Mouse (Mus musculus) right cerebral cortex, adult 18-20 months (tissue): ENCODE measurements around the gene Abca7.
"Not testable (repeated sequence)": the region's sequence is repeated elsewhere in the genome, so short reads cannot be mapped to it uniquely, and the experiment has no call there.

Experiments used
- DNase-seq: peaks from one replicate; pipeline ENCODE4 v3.0.0; 2022; ENCODE audit warnings: mixed read lengths

Abca7 gene

DNA sequence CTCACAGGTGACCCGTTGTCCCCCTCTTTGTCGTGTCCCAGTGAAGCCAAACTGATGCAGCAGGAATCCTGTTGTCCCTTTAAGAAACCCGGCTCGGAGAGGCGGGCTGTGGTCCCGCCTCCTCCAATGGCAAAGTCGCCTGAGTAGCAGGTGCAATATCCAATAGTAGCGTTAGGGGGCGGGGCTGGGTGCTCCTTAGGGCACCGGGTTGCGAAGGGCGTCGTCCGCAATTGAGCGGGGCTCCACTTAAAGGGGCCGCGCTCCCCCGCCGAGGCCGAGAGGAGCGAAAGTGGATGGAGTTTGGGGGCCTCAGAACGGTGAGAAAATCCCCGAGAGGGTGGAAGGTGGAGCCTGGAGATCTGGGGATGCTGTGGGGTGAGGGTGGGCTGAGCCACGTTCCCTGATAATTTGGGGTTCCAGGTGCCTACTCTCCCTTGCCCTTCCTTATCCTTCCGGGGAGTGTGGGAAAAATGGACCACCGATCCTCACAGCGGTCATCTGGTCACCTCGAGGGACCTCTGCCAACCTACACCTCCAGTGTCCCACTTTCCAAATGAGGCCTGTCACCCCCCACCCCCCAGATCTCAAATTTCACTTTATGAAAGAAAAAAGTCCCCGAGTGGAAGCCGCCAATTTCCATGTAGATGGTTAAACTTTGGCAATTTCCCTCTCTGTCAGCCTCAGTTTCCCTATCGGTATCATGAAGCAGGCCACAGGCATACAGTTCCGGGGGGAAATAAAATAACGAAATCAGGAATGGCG lies at the start of gene Abca7:
Abca7 (plus strand) TSS at position 223 of the 762 bp plus-strand sequence.
- peak; percentile 94 for DNase-seq

- no peak for DNase-seq
Measured at GRCm38 (mm10) chr10:79946752-79947322, 49.5 kb upstream of the Abca7 start.

- no peak for DNase-seq
Measured at GRCm38 (mm10) chr10:79947502-79947901, 48.8 kb upstream of the Abca7 start.

GRCm38 (mm10) chr10:79949873-79950272 lies 46.4 kb upstream of the Abca7 start:
- no peak for DNase-seq

DNA sequence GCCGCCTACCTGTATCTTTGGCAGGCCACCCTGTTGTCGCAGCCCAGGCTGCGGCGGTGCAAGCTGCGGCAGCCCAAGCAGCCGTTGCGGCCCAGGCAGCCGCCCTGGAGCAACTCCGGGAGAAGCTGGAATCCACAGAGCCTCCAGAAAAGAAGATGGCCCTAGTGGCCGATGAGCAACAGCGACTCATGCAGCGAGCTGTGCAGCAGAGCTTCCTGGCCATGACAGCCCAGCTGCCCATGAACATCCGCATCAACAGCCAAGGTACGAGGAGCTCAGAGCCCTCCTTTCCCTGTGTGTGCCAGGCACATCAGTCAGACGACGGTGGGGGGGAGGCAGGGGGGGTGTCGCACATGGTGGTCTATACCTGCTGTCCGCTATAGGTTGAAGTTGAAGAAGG lies 45.6 kb upstream of the Abca7 start:
- no peak for DNase-seq

- DNase-seq = no peak
Measured at GRCm38 (mm10) chr10:79953946-79954345, 42.3 kb upstream of the Abca7 start.

DNA sequence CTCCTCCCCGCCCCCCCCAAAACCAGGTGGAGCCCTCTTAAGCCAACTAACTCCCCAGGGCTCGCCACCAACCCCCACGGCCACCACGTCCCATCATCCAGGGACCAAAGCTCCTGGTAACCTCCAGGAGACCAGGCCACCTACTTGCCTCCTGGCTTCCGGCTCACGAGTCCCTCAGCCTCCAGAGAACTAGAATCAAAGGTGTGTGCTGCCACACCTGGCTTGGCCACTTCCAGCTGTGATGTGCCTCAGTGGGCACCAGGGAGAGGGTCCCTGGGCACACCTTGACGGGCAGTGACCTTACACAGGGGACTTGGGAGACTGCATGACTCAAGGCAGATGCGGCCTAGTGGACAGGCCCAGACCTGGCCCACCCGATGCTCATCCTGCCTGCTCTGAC lies 40.6 kb upstream of the Abca7 start:
- DNase-seq = no peak

DNA sequence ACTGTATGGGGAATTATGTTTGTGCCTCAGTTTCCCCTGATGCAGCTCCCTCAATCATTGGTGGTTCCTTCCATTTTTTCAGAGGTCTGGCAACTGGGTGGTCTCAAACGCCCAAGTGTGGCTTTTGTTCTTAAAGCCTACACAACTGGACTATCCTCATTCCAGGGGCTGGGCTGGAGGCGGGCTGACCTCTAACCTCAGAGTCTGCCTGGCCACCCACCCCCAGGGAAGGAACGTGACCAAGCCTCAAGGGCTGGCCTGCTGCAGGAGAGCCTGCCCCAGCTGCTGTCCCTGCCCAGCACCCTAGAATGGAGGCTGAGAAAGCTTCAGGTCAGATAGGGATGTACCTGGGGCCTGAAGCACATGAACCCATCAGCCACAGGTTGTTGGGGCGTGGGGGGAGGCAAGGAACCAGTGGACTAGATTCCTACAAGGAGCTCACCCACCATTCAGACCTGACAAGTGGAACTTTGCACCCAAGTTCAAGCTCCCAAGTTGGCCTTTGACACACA lies 39.6 kb upstream of the Abca7 start:
- DNase-seq = no peak

- DNase-seq = peak; percentile 68
Measured at GRCm38 (mm10) chr10:79958140-79958816, 38.0 kb upstream of the Abca7 start.

GRCm38 (mm10) chr10:79959412-79959811 lies 36.9 kb upstream of the Abca7 start:
- not testable (repeated sequence) for DNase-seq

GRCm38 (mm10) chr10:79959847-79960601 lies 36.3 kb upstream of the Abca7 start, which contains the start of gene Wdr18:
TSS of gene Wdr18 (plus strand) at chr10:79960152.
- peak; percentile 99 for DNase-seq

DNA sequence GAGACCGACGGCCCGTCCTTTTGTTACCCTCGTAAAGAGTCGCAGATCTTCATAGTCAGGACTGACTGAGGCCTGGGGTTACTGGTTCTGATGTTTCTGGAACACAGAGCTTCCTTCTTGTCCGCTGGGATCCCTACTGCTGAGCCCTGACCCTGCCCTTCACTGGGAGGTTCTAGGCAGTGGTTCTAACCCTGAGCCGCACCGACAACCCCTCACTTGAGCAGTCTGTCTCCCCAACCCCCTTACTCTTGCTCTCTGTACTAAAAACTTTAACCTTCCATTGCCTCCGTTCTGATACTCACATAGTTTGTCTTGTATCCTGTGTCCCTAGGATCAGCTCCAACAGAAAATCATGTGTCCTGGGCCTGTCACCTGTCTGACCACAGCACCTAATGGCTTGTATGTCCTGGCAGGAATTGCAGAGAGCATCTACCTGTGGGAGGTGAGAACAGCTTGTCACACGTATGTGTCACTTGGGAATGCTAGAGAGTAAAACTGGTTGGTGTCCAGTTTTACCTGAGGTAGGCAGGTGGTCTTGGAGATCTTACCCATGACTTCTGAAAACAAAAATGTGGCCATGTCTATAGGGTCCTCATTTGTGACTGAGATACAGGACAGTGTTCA lies 35.5 kb upstream of the Abca7 start:
- no peak for DNase-seq

DNA sequence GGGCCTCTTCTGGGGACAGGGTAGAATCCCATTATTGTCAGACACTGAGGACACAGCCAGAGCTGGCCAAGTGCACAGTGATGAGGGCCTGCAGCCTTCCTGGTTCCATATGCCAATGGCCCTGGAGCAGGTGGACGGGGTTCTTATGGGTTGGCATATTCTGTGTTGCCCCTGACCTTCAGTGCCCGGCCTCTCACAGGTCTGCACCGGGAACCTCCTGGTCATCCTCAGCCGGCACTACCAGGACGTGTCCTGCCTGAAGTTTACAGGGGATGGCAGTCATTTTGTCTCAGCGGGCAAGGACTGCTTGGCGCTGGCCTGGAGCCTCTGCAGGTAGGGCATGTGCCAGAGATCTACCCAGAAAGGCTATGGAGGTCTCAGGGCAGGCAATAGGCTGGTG lies 31.6 kb upstream of the Abca7 start:
- no peak for DNase-seq

GRCm38 (mm10) chr10:79965325-79965724 lies 31.0 kb upstream of the Abca7 start:
- no peak for DNase-seq

- DNase-seq = no peak
Measured at GRCm38 (mm10) chr10:79966886-79967400, 29.4 kb upstream of the Abca7 start.

DNA sequence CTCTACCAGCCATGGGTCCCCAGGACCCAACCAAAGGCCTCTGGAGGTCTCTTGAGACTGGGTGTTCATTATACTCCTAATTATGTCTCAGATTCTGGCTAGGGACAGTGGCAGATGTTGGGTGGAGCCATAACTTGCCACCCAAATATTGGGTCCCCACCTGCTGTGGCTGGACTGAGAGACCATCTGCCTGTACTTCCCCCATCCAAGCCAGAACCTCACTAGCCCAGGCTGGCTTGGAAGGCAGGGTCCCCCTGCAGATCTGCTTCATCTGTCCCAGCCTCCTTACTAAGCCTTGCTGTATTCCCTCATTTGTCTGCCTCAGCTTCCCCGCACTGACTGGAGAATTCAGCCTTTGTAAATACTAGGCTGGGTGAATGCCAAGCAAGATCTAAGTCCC lies 28.1 kb upstream of the Abca7 start:
- no peak for DNase-seq

- no peak for DNase-seq
Measured at GRCm38 (mm10) chr10:79969124-79969568, 27.1 kb upstream of the Abca7 start.

DNA sequence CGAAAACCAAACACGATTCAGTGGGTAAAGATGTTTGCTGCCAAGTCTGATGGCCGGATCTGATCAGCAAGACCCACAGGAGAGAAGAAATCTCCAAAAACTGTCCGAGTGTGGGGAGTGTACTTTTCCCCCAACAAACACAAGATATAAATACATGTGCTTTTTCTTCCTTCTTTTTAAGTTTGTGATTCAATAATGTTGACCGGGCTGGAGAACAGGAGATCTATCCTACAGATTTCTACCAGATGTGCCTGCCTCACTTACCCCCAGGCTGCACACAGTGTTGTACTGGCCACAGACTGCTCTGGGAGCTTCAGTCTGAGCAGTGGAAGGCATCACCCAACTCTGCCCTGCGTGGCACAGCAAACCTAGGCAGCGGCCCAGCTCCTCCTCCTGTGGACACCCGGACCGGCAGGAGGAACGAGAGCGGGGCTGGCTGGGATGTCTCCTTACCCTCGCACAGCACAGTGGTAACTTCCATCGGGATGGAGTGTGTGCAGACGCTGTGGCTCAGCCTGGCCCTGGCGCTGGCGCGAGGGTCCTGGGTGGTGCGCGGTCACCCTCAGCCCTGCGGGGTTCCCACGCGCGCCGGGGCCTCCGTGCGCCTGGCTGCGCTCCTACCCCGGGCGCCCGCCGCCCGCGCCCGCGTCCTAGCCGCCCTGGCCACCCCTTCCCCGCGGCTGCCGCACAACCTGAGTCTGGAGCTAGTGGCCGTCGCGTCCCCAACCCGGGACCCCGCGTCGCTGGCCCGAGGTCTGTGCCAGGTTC lies 25.7 kb upstream of the Abca7 start, which contains the start of gene Grin3b:
Grin3b (plus strand) TSS at position 301 of the 768 bp plus-strand sequence.
- DNase-seq = no peak

- DNase-seq = no peak
Measured at GRCm38 (mm10) chr10:79971183-79971497, 25.2 kb upstream of the Abca7 start.

DNA sequence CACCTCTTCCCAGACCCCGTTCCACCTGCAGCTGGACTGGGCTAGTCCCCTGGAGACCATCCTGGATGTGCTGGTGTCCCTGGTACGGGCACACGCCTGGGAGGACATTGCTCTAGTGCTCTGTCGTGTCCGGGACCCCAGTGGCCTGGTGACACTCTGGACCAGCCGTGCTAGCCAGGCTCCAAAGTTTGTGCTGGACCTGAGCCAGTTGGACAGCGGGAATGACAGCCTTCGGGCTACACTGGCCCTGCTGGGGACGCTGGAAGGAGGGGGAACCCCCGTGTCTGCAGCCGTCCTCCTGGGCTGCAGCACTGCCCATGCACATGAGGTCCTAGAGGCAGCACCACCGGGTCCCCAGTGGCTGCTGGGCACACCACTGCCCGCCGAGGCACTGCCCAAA lies 23.5 kb upstream of the Abca7 start:
- no peak for DNase-seq

DNA sequence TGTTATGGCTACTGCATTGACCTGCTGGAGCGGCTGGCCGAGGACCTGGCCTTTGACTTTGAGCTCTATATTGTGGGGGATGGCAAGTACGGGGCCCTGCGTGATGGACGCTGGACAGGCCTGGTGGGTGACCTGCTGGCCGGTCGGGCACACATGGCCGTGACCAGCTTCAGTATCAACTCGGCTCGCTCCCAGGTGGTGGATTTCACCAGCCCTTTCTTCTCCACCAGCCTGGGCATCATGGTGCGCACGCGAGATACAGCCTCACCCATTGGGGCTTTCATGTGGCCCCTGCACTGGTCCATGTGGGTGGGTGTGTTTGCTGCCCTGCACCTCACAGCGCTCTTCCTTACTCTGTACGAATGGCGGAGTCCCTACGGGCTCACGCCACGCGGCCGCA lies 22.2 kb upstream of the Abca7 start:
- DNase-seq = no peak
